Mouse (Mus musculus) hindbrain, embryonic 15.5 days (tissue): ENCODE measurements around the gene 4931422A03Rik. TPM values are rescaled to one million over a fixed set of nuclear protein-coding genes. Genes with fewer than 3 reads are reported as not detected.
A peak's percentile ranks its signal among the peaks of the same experiment; 100 is the strongest.

Source experiments
- ATAC-seq: fragments of 200-750 bp; cut with Nextera tagmentation; 2 replicates; pipeline ENCODE4 v1.8.0; 2017; ENCODE audit warnings: low read depth, moderate number of reproducible peaks, moderate TSS enrichment; ENCODE audit not compliant: low FRiP score
- H3K27ac ChIP-seq: fragments of 300-500 bp; sonication (generic); replicated peaks from 2 replicates; pipeline ENCODE4 v1.5.1; 2015; ENCODE audit warnings: mild to moderate bottlenecking, inconsistent platforms
- H3K27me3 ChIP-seq: fragments of 300-500 bp; sonication (generic); 2 replicates; pipeline ENCODE4 v1.6.1; 2015; ENCODE audit warnings: control low read depth, inconsistent platforms
- H3K36me3 ChIP-seq: fragments of 300-500 bp; sonication (generic); 2 replicates; pipeline ENCODE4 v1.6.1; 2015; ENCODE audit warnings: control low read depth, inconsistent platforms
- H3K4me1 ChIP-seq: fragments of 300-500 bp; sonication (generic); replicated peaks from 2 replicates; pipeline ENCODE4 v1.6.1; 2015; ENCODE audit warnings: control low read depth, inconsistent platforms
- H3K4me2 ChIP-seq: fragments of 300-500 bp; sonication (generic); 2 replicates; pipeline ENCODE4 v1.6.1; 2015; ENCODE audit warnings: moderate library complexity, mild to moderate bottlenecking, inconsistent platforms
- H3K4me3 ChIP-seq: fragments of 300-500 bp; sonication (generic); 2 replicates; pipeline ENCODE4 v1.5.1; 2015; ENCODE audit warnings: mild to moderate bottlenecking, inconsistent platforms
- H3K9ac ChIP-seq: fragments of 300-500 bp; sonication (generic); 2 replicates; pipeline ENCODE4 v1.6.1; 2015; ENCODE audit warnings: inconsistent platforms
- H3K9me3 ChIP-seq: fragments of 300-500 bp; sonication (generic); 2 replicates; pipeline ENCODE4 v1.6.1; 2016; ENCODE audit warnings: control low read depth, inconsistent platforms
- WGBS: fragments of 180-500 bp; shearing (Covaris S2); methylation state at CpG from one replicate; pipeline ENCODE4 v1.1.7; 2015; 5-methylcytosine and 5-hydroxymethylcytosine counted together
- polyA plus RNA-seq: library from polyadenylated mRNA; unstranded; fragments of >200 nt; fragmentation: Nextera tagmentation; extraction: Ambion mirVana; gene quantifications from 2 replicates; pipeline ENCODE4 v1.2.1, GENCODE M21; 2015

Gene 4931422A03Rik
- polyA plus RNA-seq, 1 experiment from 2014 or later, result 2.7 TPM

DNA sequence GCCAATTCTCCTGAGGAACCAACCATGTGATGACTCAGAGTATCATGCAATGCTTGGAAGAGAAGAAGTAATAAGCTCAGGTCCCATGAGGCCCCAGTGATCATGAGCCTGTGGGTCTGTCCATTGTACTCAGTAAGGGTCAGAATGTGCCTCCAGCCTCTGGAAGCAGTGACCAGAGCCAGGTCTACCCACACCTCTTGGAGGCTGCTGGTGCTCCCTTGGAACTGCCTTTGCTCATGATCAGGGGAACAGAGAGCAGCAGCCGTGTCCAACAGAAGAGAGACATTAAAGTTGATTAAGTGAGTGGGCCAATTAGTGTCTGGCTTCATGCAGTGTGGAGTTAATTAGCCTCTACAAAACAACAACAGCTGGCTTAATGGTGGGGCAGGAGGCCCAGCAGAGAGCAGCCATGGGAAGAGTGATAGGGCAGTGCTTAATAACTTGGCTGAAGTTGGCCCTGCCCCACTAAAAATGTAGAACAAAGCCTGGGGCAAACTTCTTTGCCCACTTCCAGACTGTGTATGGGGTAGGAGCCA is 100.5 kb downstream of the 4931422A03Rik start:
- Histone ChIP-seq H3K4me3 (no peak overlapping the region), H3K9ac (no peak overlapping the region), H3K36me3 (no peaks in the 10 kb centered on the region), H3K27me3 (no peaks in the 10 kb centered on the region), H3K4me1 (peaks cover 34% of the 10 kb centered on the region), H3K4me2 (no peak overlapping the region), H3K27ac (no peak overlapping the region), H3K9me3 (no peaks in the 10 kb centered on the region)
- 32% methylated on average over 1 of the region's 1 CpGs for WGBS
- peak; percentile 81 for ATAC-seq

GRCm38 (mm10) chr2:103926586-103927113 is 101.5 kb downstream of the 4931422A03Rik start:
- Histone ChIP-seq H3K4me3 (no peak overlapping the region), H3K9ac (no peak overlapping the region), H3K9me3 (no peaks in the 10 kb centered on the region), H3K4me2 (no peak overlapping the region), H3K36me3 (no peaks in the 10 kb centered on the region), H3K4me1 (peaks cover 34% of the 10 kb centered on the region), H3K27ac (no peak overlapping the region), H3K27me3 (no peaks in the 10 kb centered on the region)
- WGBS, result 78% methylated on average over 4 of the region's 4 CpGs
- ATAC-seq, result no peak

DNA sequence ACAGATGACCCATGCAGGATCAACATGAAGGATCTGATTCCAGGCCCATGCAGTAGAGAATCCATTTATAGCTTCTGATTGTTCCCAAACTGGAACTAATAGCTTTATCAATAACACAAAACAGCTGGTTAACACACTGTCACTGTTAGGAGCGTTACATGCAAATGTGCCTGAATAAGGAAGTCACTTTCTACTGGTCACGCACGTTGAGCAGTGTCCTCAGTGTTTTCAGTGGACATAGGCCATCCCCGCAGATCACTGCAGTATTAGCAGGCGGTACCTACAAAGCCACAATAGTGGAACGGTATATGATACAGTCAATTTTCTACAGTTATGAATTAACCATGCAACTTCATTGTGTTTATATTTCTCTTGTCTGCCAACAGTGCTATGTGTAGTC is 108.7 kb downstream of the 4931422A03Rik start:
- H3K27me3 ChIP-seq, result no peaks in the 10 kb centered on the region
- H3K4me1 ChIP-seq, result no peaks in the 10 kb centered on the region
- H3K4me3 ChIP-seq, result no peak overlapping the region
- H3K9ac ChIP-seq, result no peak overlapping the region
- 64% methylated on average over 6 of the region's 6 CpGs for WGBS
- no peaks in the 10 kb centered on the region for H3K36me3 ChIP-seq
- no peak overlapping the region for H3K27ac ChIP-seq
- no peak for ATAC-seq
- H3K9me3 ChIP-seq, result no peaks in the 10 kb centered on the region
- no peak overlapping the region for H3K4me2 ChIP-seq

DNA sequence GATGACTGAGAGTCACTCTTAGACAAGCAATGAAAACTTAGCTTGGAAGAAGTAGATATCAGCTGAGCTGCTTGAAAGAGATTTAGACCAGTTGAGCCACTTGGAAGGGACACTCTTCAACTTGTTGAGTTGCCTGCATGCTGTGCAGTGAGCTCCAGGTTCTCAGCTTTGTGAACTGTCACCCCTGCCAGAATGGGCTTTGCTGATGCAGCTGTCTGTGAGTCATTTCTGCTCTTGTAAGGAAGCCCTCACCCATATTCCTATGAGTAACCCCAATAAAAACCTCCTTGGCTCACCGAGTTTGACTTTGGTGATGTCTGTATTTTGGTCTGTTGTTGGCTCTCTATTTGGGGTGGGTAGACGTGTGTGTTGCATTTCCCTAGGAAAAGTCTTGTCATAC is 109.8 kb downstream of the 4931422A03Rik start:
- Histone ChIP-seq H3K4me3 (no peak overlapping the region), H3K36me3 (no peaks in the 10 kb centered on the region), H3K27ac (no peak overlapping the region), H3K9ac (no peak overlapping the region), H3K27me3 (no peaks in the 10 kb centered on the region), H3K9me3 (no peaks in the 10 kb centered on the region), H3K4me1 (no peaks in the 10 kb centered on the region; the same call in 1 of the 2 replicates), H3K4me2 (no peak overlapping the region)
- ATAC-seq, result no peak
- WGBS, result 91% methylated on average over 2 of the region's 2 CpGs

DNA sequence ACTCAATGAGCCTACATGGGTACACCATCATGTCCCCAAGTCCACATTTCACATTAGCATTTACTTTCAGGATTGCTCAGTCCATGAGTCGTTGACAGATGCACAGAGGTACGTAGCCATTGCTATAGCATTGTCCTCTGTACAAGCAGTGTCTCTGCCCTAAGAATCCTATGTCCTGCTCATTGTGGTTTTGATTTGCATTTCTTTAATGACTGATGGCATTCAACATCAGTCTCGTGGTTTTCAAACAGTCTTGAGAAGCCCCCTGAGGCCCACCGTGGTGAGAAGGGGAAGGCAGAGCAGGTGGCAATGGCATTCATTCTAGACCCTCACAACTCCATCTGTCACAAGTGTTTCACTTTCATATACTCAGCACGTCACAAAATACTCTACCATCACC is 110.8 kb downstream of the 4931422A03Rik start:
- WGBS, result 59% methylated on average over 5 of the region's 5 CpGs
- no peak overlapping the region for H3K9ac ChIP-seq
- H3K4me2 ChIP-seq, result no peak overlapping the region
- H3K27ac ChIP-seq, result no peak overlapping the region
- H3K36me3 ChIP-seq, result no peaks in the 10 kb centered on the region
- no peak for ATAC-seq
- H3K9me3 ChIP-seq, result no peaks in the 10 kb centered on the region
- peaks cover 4% of the 10 kb centered on the region for H3K4me1 ChIP-seq
- no peaks in the 10 kb centered on the region for H3K27me3 ChIP-seq
- no peak overlapping the region for H3K4me3 ChIP-seq

Other genes starting within 250 kb of the 4931422A03Rik start
- 321 and 331 TPM in 2 replicates for gene Caprin1, start 230.7 kb downstream of the 4931422A03Rik start, polyA plus RNA-seq
- 36.0 and 37.9 TPM in 2 replicates for gene Lmo2, start 70.4 kb downstream of the 4931422A03Rik start, polyA plus RNA-seq
- gene Fbxo3, start 640 bp downstream of the 4931422A03Rik start, polyA plus RNA-seq, result 66.9 and 67.0 TPM in 2 replicates
- not detected in 2 replicates for gene Gm10912, start 37.5 kb upstream of the 4931422A03Rik start, polyA plus RNA-seq
- not detected in 2 replicates for gene Gm10799, start 40.2 kb upstream of the 4931422A03Rik start, polyA plus RNA-seq
- 2.3 and 3.5 TPM in 2 replicates for gene Cd59b, start 41.5 kb upstream of the 4931422A03Rik start, polyA plus RNA-seq
- gene Cd59a, start 67.4 kb upstream of the 4931422A03Rik start, polyA plus RNA-seq, result 15.6 and 15.9 TPM in 2 replicates
- gene A930018P22Rik, start 94.4 kb upstream of the 4931422A03Rik start, polyA plus RNA-seq, result not detected in 2 replicates